Mouse (Mus musculus) bone marrow macrophage, adult 2 months (primary cell): ENCODE data around the gene Gfpt1.

Experiments used
- CTCF ChIP-seq: IDR thresholded peaks from 2 replicates; pipeline ENCODE4 v1.5.1; 2012; ENCODE audit warnings: low read depth, mild to moderate bottlenecking, low read length, moderate library complexity
- POLR2A ChIP-seq: IDR thresholded peaks from 2 replicates; pipeline ENCODE4 v1.6.1; 2012; ENCODE audit warnings: mild to moderate bottlenecking, low read depth, low read length, borderline replicate concordance

DNA sequence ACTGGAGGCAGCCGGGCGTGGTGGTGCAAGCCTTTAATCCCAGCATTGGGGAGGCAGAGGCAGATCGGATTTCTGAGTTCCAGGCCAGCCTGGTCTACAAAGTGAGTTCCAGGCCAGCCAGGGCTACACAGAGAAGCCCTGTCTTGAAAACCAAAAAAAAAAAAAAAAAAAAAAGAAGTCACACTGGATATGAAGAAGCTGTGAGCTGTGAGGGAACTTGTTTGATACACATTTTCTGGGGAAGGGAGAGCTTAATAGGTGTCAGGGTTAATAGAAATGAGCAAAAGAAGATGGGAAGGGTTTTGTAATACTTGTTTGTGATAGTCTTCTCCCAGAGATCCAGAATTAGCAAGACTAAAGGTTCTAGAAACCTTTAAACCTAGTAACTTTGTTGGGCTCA, 2.9 kb downstream of the Gfpt1 start:
- TF ChIP-seq CTCF (no peak), POLR2A (no peak)
